Mouse (Mus musculus) limb, embryonic 10.5 days (tissue): ENCODE measurements around the gene Schip1. TPM values are rescaled to one million over a fixed set of nuclear protein-coding genes. Genes with fewer than 3 reads are reported as not detected.
A peak's percentile ranks its signal among the peaks of the same experiment; 100 is the strongest.

ENCODE experiments used
- DNase-seq: peaks from one replicate; pipeline ENCODE4 v3.0.0-alpha.2; 2017; ENCODE audit warnings: low spot score
- H3K27ac ChIP-seq: fragments of 300-500 bp; sonication (generic); 2 replicates; pipeline ENCODE4 v1.5.1; 2016; ENCODE audit warnings: mild to moderate bottlenecking
- H3K27me3 ChIP-seq: fragments of 300-500 bp; sonication (generic); 2 replicates; pipeline ENCODE4 v1.6.1; 2016; ENCODE audit warnings: low read depth, mild to moderate bottlenecking; ENCODE audit not compliant: poor library complexity, severe bottlenecking
- H3K36me3 ChIP-seq: fragments of 300-500 bp; sonication (generic); 2 replicates; pipeline ENCODE4 v1.6.1; 2016; ENCODE audit warnings: mild to moderate bottlenecking, moderate library complexity
- H3K4me1 ChIP-seq: fragments of 300-500 bp; sonication (generic); 2 replicates; pipeline ENCODE4 v1.6.1; 2016
- H3K4me3 ChIP-seq: fragments of 300-500 bp; sonication (generic); 2 replicates; pipeline ENCODE4 v1.5.1; 2016; ENCODE audit warnings: mild to moderate bottlenecking, moderate library complexity
- H3K9me3 ChIP-seq: fragments of 300-500 bp; sonication (generic); replicated peaks from 2 replicates; pipeline ENCODE4 v1.6.1; 2016; ENCODE audit warnings: mild to moderate bottlenecking
- WGBS: fragments of 180-500 bp; shearing (Covaris S2); methylation state at CpG from one replicate; pipeline ENCODE4 v1.1.7; 2016; 5-methylcytosine and 5-hydroxymethylcytosine counted together
- polyA plus RNA-seq: library from polyadenylated mRNA; unstranded; fragments of >200 nt; fragmentation: Nextera tagmentation; extraction: Ambion mirVana; gene quantifications from 2 replicates; pipeline ENCODE4 v1.2.1, GENCODE M21; 2016

The Schip1 gene
- polyA plus RNA-seq, 1 experiment from 2014 or later, result 28.9 TPM

- DNase-seq, result peak; percentile 75
- Histone ChIP-seq H3K27ac (peak overlapping the region; percentile 94), H3K36me3 (0 out of 2 replicates have a peak, but pooled peaks cover 4% of the 10 kb centered on the region), H3K9me3 (no peaks in the 10 kb centered on the region), H3K27me3 (no peaks in the 10 kb centered on the region), H3K4me3 (peak overlapping the region; percentile 86), H3K4me1 (peaks cover 59% of the 10 kb centered on the region)
- under 1% methylated on average over 68 of the region's 68 CpGs for WGBS
Measured at GRCm38 (mm10) chr3:68494296-68495095, 429.9 kb downstream of the Schip1 start.

- Histone ChIP-seq H3K27me3 (no peaks in the 10 kb centered on the region), H3K27ac (peak overlapping the region; percentile 94), H3K4me1 (peaks cover 59% of the 10 kb centered on the region), H3K4me3 (peak overlapping the region; percentile 86), H3K36me3 (0 out of 2 replicates have a peak, but pooled peaks cover 4% of the 10 kb centered on the region), H3K9me3 (no peaks in the 10 kb centered on the region)
- 1% methylated on average over 37 of the region's 38 CpGs for WGBS
- DNase-seq, result peak; percentile 77
Measured at GRCm38 (mm10) chr3:68495096-68495735, 430.6 kb downstream of the Schip1 start.

- WGBS, result 2% methylated on average over 9 of the region's 9 CpGs
- peaks cover 58% of the 10 kb centered on the region for H3K4me1 ChIP-seq
Measured at GRCm38 (mm10) chr3:68495736-68496242, 431.2 kb downstream of the Schip1 start.

DNA sequence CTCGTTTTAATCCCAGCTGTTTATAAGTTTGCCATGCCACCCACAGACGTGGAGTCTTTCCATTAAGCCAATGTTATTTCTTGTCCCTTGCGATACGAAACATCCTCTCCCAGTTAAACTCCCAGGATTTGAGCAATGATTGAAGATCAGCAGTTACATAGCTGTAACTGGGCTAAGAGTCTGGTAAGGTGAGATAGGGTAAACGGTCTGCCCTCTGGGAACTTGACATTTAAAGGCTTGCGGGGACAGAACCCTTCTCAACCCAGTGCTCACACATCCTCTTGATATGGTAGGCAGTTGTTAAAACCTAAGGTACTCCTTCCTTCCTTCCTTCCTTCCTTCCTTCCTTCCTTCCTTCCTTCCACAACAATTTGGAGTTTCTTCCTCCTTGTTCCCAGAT, 431.9 kb downstream of the Schip1 start:
- H3K36me3 ChIP-seq, result 0 out of 2 replicates have a peak, but pooled peaks cover 4% of the 10 kb centered on the region
- peaks cover 51% of the 10 kb centered on the region for H3K4me1 ChIP-seq
- H3K27me3 ChIP-seq, result no peaks in the 10 kb centered on the region
- H3K4me3 ChIP-seq, result peak overlapping the region; percentile 86; the same call in 1 of the 2 replicates
- H3K27ac ChIP-seq, result no peak overlapping the region
- DNase-seq, result no peak
- no peaks in the 10 kb centered on the region for H3K9me3 ChIP-seq
- 62% methylated on average over 6 of the region's 6 CpGs for WGBS

More at GRCm38 (mm10) chr3:68495736-68496242, 431.2 kb downstream of the Schip1 start:
- H3K9me3 ChIP-seq, result no peaks in the 10 kb centered on the region
- H3K27ac ChIP-seq, result peak overlapping the region; percentile 94
- H3K36me3 ChIP-seq, result 0 out of 2 replicates have a peak, but pooled peaks cover 4% of the 10 kb centered on the region
- DNase-seq, result no peak
- H3K27me3 ChIP-seq, result no peaks in the 10 kb centered on the region
- H3K4me3 ChIP-seq, result peak overlapping the region; percentile 86

GRCm38 (mm10) chr3:68499532-68500152, 435.0 kb downstream of the Schip1 start:
- Histone ChIP-seq H3K4me1 (peaks cover 20% of the 10 kb centered on the region), H3K36me3 (0 out of 2 replicates have a peak, but pooled peaks cover 4% of the 10 kb centered on the region), H3K27me3 (no peaks in the 10 kb centered on the region), H3K27ac (no peak overlapping the region), H3K9me3 (no peaks in the 10 kb centered on the region), H3K4me3 (no peak overlapping the region)
- DNase-seq, result no peak
- 87% methylated on average over 6 of the region's 6 CpGs for WGBS

- H3K36me3 ChIP-seq, result no peaks in the 10 kb centered on the region
- 89% methylated on average over 3 of the region's 3 CpGs for WGBS
- H3K9me3 ChIP-seq, result no peaks in the 10 kb centered on the region
- H3K4me1 ChIP-seq, result peaks cover 8% of the 10 kb centered on the region
- no peak overlapping the region for H3K4me3 ChIP-seq
- H3K27ac ChIP-seq, result no peak overlapping the region
- no peaks in the 10 kb centered on the region for H3K27me3 ChIP-seq
- DNase-seq, result no peak
Measured at GRCm38 (mm10) chr3:68504838-68505237, 440.2 kb downstream of the Schip1 start.

DNA sequence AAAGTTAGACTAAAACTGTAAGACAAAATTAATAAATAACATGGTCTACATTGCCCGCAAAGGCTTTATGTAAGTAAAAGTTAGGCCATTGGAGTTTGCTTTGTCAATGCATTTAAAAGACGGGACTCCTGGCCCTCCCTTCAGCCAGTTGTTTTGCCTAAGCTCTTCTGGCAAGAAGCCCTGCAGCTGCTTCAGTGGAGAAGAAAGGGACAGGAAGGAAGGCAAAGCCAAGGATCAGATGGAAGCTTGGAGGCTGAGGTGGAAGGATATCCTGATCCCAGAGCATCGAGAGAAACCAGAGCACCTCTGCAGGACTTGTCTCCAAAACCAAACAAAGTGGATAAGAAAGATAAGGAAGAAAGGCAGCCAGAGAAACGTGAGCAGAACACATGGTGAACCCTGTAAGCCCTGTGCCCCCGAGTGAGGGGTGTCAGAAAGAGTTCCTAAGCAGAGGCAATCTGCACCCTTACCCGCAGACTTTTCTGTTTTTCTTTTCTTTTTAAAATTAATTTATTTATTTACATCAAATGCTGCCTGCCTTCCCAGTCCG, 442.2 kb downstream of the Schip1 start:
- no peak overlapping the region for H3K27ac ChIP-seq
- H3K9me3 ChIP-seq, result no peaks in the 10 kb centered on the region
- WGBS, result 52% methylated on average over 7 of the region's 7 CpGs
- H3K4me1 ChIP-seq, result peaks cover 8% of the 10 kb centered on the region
- no peak for DNase-seq
- no peaks in the 10 kb centered on the region for H3K27me3 ChIP-seq
- H3K4me3 ChIP-seq, result no peak overlapping the region
- no peaks in the 10 kb centered on the region for H3K36me3 ChIP-seq

DNA sequence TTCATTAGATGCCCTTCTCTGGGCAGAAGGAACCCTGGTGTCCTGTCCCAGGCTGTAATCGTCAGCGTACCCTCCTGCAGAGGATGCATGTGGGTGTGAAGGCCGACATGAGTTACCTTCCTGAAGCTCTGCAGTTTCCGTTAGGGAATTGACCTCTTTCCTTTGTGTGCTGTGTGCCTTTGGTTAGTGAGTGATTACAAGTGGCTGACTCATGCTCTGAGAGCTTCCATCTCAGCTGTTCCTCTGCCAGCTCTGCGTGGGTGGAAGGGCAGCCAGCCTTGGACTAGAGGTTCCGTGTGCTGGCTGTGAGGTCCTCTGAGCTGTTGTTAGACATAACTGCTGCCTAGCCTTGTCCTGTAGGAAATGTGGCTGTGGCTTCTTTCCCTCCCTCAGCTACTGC, 444.0 kb downstream of the Schip1 start:
- Histone ChIP-seq H3K4me3 (no peak overlapping the region), H3K27me3 (no peaks in the 10 kb centered on the region), H3K9me3 (no peaks in the 10 kb centered on the region), H3K27ac (no peak overlapping the region), H3K36me3 (no peaks in the 10 kb centered on the region), H3K4me1 (peaks cover 14% of the 10 kb centered on the region)
- 66% methylated on average over 6 of the region's 6 CpGs for WGBS
- DNase-seq, result no peak

DNA sequence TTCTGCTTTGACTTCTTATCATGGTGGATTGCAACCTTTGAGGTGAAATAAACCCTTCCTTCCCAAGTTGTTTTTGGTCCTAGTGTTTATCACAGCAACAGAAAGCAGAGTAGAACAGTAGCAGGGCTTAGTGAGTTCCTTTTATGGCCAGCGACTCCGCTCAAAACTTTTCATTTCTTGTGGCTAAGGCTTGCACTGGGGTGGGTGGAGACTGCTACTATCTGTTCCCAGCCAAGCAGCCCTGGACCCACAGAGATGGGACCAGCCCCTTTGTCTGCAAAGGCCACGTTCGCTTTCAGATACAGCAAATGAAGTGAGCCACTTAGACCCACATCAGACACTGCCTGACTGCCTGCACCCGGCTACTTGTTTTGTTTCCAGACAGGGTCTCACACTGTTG, 446.3 kb downstream of the Schip1 start:
- Histone ChIP-seq H3K9me3 (no peaks in the 10 kb centered on the region), H3K27me3 (no peaks in the 10 kb centered on the region), H3K4me1 (peaks cover 14% of the 10 kb centered on the region), H3K4me3 (no peak overlapping the region), H3K27ac (no peak overlapping the region), H3K36me3 (no peaks in the 10 kb centered on the region)
- DNase-seq, result no peak
- WGBS, result 90% methylated on average over 5 of the region's 5 CpGs

- Histone ChIP-seq H3K9me3 (no peaks in the 10 kb centered on the region), H3K27me3 (no peaks in the 10 kb centered on the region), H3K36me3 (no peaks in the 10 kb centered on the region), H3K27ac (no peak overlapping the region), H3K4me3 (no peak overlapping the region), H3K4me1 (peaks cover 22% of the 10 kb centered on the region)
- no peak for DNase-seq
- 88% methylated on average over 4 of the region's 4 CpGs for WGBS
Measured at GRCm38 (mm10) chr3:68511744-68512143, 447.1 kb downstream of the Schip1 start.

DNA sequence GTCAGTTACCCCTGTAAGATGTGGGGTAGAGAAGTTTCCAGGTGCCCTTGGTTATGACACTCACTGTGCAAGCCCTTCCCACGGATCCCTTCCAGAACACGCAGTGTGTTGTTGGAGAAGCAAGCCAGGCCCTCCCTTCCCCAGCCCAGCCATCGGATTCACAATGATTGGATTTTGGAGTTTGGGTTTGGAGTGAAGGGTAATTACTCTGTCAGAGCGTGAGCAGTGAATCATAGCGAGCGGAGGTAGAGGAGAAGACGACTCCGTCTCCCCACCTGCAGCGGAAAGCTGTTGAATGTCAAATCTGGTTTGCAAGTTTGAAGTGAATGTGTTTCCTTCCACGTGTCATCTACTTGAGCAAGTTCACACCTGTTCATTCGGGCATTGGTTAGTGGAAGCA, 447.7 kb downstream of the Schip1 start:
- H3K4me3 ChIP-seq, result no peak overlapping the region
- no peaks in the 10 kb centered on the region for H3K36me3 ChIP-seq
- H3K27ac ChIP-seq, result no peak overlapping the region
- no peaks in the 10 kb centered on the region for H3K9me3 ChIP-seq
- H3K27me3 ChIP-seq, result no peaks in the 10 kb centered on the region
- no peak for DNase-seq
- peaks cover 27% of the 10 kb centered on the region for H3K4me1 ChIP-seq
- 79% methylated on average over 11 of the region's 11 CpGs for WGBS

DNA sequence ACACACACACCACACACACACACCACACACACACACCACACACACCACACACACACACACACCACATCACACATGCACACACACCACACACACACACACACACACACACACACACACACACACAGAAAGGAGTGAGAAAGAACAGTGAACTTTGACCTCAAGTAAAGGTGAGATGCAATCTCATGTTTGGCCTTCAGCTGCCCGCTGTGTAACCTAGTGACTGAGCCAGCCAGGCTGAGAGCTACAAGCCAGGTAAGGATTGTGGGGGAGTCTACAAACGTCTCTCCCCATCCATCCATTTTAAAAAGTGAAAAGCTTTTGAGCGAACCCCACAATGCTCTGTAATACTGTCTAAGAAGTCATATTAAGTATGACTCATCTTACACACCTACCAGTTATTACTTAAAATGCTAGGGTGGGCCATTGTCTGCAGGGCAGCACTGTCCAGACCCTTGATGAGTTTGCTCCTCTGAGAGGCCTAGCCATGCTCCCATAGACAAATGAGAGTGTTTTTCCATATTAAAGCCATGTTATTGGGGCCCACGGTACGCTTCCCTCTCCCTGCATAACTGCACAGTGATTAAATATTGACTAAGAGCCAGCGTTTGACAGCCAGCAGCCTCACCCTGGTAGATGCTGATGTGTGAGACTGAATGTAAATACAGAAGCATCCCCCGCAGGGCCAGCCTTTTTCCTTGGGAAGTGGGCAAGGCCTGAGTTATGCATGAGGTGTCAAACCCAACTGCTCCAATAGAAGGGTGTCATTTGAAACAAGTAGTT, 448.9 kb downstream of the Schip1 start:
- 80% methylated on average over 7 of the region's 7 CpGs for WGBS
- no peak for DNase-seq
- H3K27ac ChIP-seq, result no peak overlapping the region

More for the DNA sequence above, 448.9 kb downstream of the Schip1 start:
- Histone ChIP-seq H3K9me3 (no peaks in the 10 kb centered on the region), H3K4me3 (no peak overlapping the region), H3K27me3 (no peaks in the 10 kb centered on the region), H3K4me1 (peaks cover 29% of the 10 kb centered on the region), H3K36me3 (no peaks in the 10 kb centered on the region)
